Mouse (Mus musculus) 3T3-L1 (cell line): Measurements from ENCODE around the gene Zfp143.
A peak's percentile ranks its signal among the peaks of the same experiment; 100 is the strongest.
"Not testable (repeated sequence)": the region's sequence is repeated elsewhere in the genome, so short reads cannot be mapped to it uniquely, and the experiment has no call there.

Experiments used
- DNase-seq: peaks from one replicate; pipeline ENCODE4 v3.0.0-alpha.2; 2015; ENCODE audit warnings: low read depth, low spot score

Gene Zfp143

GRCm38 (mm10) chr7:110061199-110061751 lies at the start of gene Zfp143:
Gene Zfp143, plus strand, starts transcription at chr7:110061217.
- DNase-seq = peak; percentile 99

- DNase-seq = no peak
Observed at GRCm38 (mm10) chr7:110011417-110011816, 49.6 kb upstream of the Zfp143 start.

- DNase-seq = no peak
Observed at GRCm38 (mm10) chr7:110014272-110014671, 46.7 kb upstream of the Zfp143 start.

- peak; percentile 89 for DNase-seq
Observed at GRCm38 (mm10) chr7:110018117-110018630, 42.8 kb upstream of the Zfp143 start, which contains the start of gene Ipo7. Gene Ipo7, plus strand, starts transcription at chr7:110018274.

GRCm38 (mm10) chr7:110018631-110019482 lies 42.2 kb upstream of the Zfp143 start:
- DNase-seq = peak; percentile 44

- DNase-seq = no peak
Observed at GRCm38 (mm10) chr7:110023553-110023952, 37.5 kb upstream of the Zfp143 start.

GRCm38 (mm10) chr7:110026594-110026993 lies 34.4 kb upstream of the Zfp143 start:
- no peak for DNase-seq

- no peak for DNase-seq
Observed at GRCm38 (mm10) chr7:110028826-110029225, 32.2 kb upstream of the Zfp143 start.

GRCm38 (mm10) chr7:110030342-110030741 lies 30.7 kb upstream of the Zfp143 start:
- no peak for DNase-seq

GRCm38 (mm10) chr7:110057723-110058122 lies 3.3 kb upstream of the Zfp143 start:
- DNase-seq = not testable (repeated sequence)

GRCm38 (mm10) chr7:110059092-110059785 lies 1.8 kb upstream of the Zfp143 start:
- peak; percentile 67 for DNase-seq

- peak; percentile 34 for DNase-seq
Observed at GRCm38 (mm10) chr7:110060106-110060668, 830 bp upstream of the Zfp143 start.

- peak; percentile 59 for DNase-seq
Observed at GRCm38 (mm10) chr7:110060669-110061198, 283 bp upstream of the Zfp143 start.

GRCm38 (mm10) chr7:110061752-110062273 lies 796 bp downstream of the Zfp143 start:
- DNase-seq = peak; percentile 78

- no peak for DNase-seq
Observed at GRCm38 (mm10) chr7:110063731-110064130, 2.7 kb downstream of the Zfp143 start.

GRCm38 (mm10) chr7:110069070-110069469 lies 8.1 kb downstream of the Zfp143 start:
- no peak for DNase-seq

- DNase-seq = no peak
Observed at GRCm38 (mm10) chr7:110078168-110078567, 17.2 kb downstream of the Zfp143 start.

GRCm38 (mm10) chr7:110083386-110084165 lies 22.6 kb downstream of the Zfp143 start:
- DNase-seq = peak; percentile 85

- no peak for DNase-seq
Observed at GRCm38 (mm10) chr7:110085217-110085616, 24.2 kb downstream of the Zfp143 start.

GRCm38 (mm10) chr7:110087914-110088313 lies 26.9 kb downstream of the Zfp143 start:
- no peak for DNase-seq
